Mouse (Mus musculus) heart, postnatal 0 days (tissue): ENCODE results near the gene 4921517D22Rik. TPM values are rescaled to one million over a fixed set of nuclear protein-coding genes. Genes with fewer than 3 reads are reported as not detected.

Experiments used
- ATAC-seq: fragments of 200-750 bp; cut with Nextera tagmentation; 2 replicates; pipeline ENCODE4 v1.8.0; 2017; ENCODE audit warnings: low read depth, moderate number of reproducible peaks, moderate library complexity; ENCODE audit not compliant: insufficient read depth
- DNase-seq: peaks from one replicate; pipeline ENCODE4 v3.0.0-alpha.2; 2016; ENCODE audit warnings: low spot score
- H3K27ac ChIP-seq: fragments of 300-500 bp; sonication (generic); 2 replicates; pipeline ENCODE4 v1.5.1; 2014; ENCODE audit warnings: low read depth, mild to moderate bottlenecking
- H3K27me3 ChIP-seq: fragments of 300-500 bp; sonication (generic); 2 replicates; pipeline ENCODE4 v1.6.1; 2014; ENCODE audit warnings: low read length, mixed read lengths; ENCODE audit not compliant: control insufficient read depth, insufficient read depth
- H3K36me3 ChIP-seq: fragments of 300-500 bp; sonication (generic); replicated peaks from 2 replicates; pipeline ENCODE4 v1.6.1; 2014; ENCODE audit warnings: low read length, mixed read lengths; ENCODE audit not compliant: control insufficient read depth, insufficient read depth
- H3K4me1 ChIP-seq: fragments of 300-500 bp; sonication (generic); 2 replicates; pipeline ENCODE4 v1.6.1; 2014; ENCODE audit warnings: antibody characterized with exemption; ENCODE audit not compliant: control insufficient read depth, insufficient read depth
- H3K4me2 ChIP-seq: fragments of 300-500 bp; sonication (generic); 2 replicates; pipeline ENCODE4 v1.6.1; 2014; ENCODE audit warnings: low read depth, mild to moderate bottlenecking, low read length, moderate library complexity
- H3K4me3 ChIP-seq: fragments of 300-500 bp; sonication (generic); 2 replicates; pipeline ENCODE4 v1.5.1; 2014; ENCODE audit warnings: low read depth, low read length
- H3K9ac ChIP-seq: fragments of 300-500 bp; sonication (generic); replicated peaks from 2 replicates; pipeline ENCODE4 v1.6.1; 2014; ENCODE audit warnings: low read depth, low read length, mixed read lengths
- H3K9me3 ChIP-seq: fragments of 300-500 bp; sonication (generic); replicated peaks from 2 replicates; pipeline ENCODE4 v1.6.1; 2016; ENCODE audit warnings: low read length; ENCODE audit not compliant: control insufficient read depth
- CTCF ChIP-seq: IDR thresholded peaks from 2 replicates; pipeline ENCODE4 v1.5.1; 2016; ENCODE audit warnings: antibody characterized with exemption, control low read depth, low read depth
- EP300 ChIP-seq: IDR thresholded peaks from 2 replicates; pipeline ENCODE4 v1.6.1; 2016; ENCODE audit warnings: antibody characterized with exemption, low read depth
- WGBS: fragments of 180-500 bp; shearing (Covaris S2); extraction: QIAGEN DNeasy Blood & Tissue Kit; methylation state at CpG from one replicate; pipeline ENCODE4 v1.1.7; 2014; 5-methylcytosine and 5-hydroxymethylcytosine counted together
- polyA plus RNA-seq: library from polyadenylated mRNA; unstranded; fragments of >200 nt; fragmentation: Nextera tagmentation; extraction: Ambion mirVana; gene quantifications from 2 replicates; pipeline ENCODE4 v1.2.1, GENCODE M21; 2015
- total RNA-seq: library from RNA; depleted of rRNA; stranded (reverse); fragments of >200 nt; gene quantifications from 2 replicates; pipeline ENCODE4 v1.2.3, GENCODE M21; 2014; ENCODE audit warnings: low replicate concordance

The 4921517D22Rik gene
- total and polyA plus RNA-seq, 2 experiments from 2014 or later = not detected

DNA sequence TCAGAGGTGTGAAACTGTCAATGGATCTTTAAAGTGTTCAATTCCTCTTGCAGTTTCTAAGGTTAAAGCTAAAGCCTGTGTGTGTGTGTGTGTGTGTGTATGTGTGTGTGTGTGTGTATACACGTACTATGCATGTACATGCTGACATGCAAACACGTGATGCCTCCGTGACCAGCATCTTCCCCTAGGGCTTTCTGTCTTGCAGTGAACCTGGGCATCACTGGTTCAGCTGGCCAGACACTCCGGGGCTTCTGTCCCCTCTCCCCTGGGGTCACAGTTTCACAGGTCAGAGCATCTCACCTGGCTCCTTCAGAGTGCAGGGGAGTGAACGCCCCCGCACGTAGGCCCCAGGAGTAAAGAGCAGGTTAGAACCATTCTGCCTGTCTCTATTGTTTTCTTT, 20.3 kb downstream of the 4921517D22Rik start:
- WGBS = 87% methylated on average over 7 of the region's 7 CpGs
- no peak for TF ChIP-seq CTCF
- TF ChIP-seq EP300 = no peak
- H3K27me3 ChIP-seq = no peaks in the 10 kb centered on the region
- H3K9ac ChIP-seq = no peak overlapping the region
- no peak for ATAC-seq
- H3K4me3 ChIP-seq = no peak overlapping the region
- H3K4me1 ChIP-seq = peaks cover 8% of the 10 kb centered on the region
- no peak overlapping the region for H3K27ac ChIP-seq
- DNase-seq = no peak
- no peaks in the 10 kb centered on the region for H3K9me3 ChIP-seq
- H3K36me3 ChIP-seq = no peaks in the 10 kb centered on the region
- no peak overlapping the region for H3K4me2 ChIP-seq

DNA sequence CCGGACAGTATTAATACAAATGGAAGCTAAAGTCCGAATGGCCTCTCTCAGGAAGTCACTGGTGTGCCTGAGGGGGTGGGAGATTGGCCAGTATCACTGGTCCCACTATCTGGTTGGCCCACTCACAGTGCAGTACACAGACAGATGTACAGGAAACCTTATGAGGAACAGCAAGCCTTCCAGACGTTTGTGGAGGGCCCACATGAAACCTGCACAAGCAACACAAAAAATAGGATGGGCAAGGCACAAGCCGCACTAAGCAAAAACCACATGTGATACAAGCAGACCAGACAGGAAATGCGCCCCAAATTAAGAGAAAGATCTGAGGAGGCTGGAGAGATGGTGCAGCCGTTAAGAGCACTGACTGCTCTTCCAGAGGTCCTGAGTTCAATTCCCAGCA, 21.7 kb downstream of the 4921517D22Rik start:
- Histone ChIP-seq H3K9me3 (no peaks in the 10 kb centered on the region), H3K9ac (no peak overlapping the region), H3K36me3 (no peaks in the 10 kb centered on the region), H3K4me1 (peaks cover 11% of the 10 kb centered on the region), H3K4me2 (no peak overlapping the region), H3K27ac (no peak overlapping the region), H3K4me3 (no peak overlapping the region), H3K27me3 (no peaks in the 10 kb centered on the region)
- DNase-seq (no peak), ATAC-seq (no peak)
- TF ChIP-seq EP300 (no peak), CTCF (no peak)
- WGBS = 65% methylated on average over 6 of the region's 6 CpGs

DNA sequence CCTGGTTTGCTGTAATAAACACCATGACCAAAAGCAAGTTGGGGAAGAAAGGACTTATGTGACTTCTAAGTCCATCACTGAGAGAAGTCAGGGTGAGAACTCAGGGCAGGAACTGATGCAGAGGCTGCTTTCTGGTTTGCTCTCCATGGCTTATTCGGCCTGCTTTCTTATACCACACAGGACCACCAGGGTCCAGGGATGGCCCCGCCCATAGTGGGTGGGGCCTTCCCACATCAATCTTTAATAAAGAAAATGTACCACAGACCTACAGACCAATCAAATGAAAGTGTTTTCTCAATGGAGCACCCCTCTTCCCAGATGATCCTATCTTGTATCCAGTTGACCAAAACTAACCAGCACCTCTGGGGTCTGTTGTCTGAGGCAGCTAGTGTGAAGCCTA, 22.4 kb downstream of the 4921517D22Rik start:
- H3K27me3 ChIP-seq = no peaks in the 10 kb centered on the region
- no peak for DNase-seq
- 68% methylated on average over 2 of the region's 2 CpGs for WGBS
- no peak overlapping the region for H3K4me2 ChIP-seq
- H3K9ac ChIP-seq = no peak overlapping the region
- no peak overlapping the region for H3K4me3 ChIP-seq
- no peak for ATAC-seq
- no peaks in the 10 kb centered on the region for H3K9me3 ChIP-seq
- no peaks in the 10 kb centered on the region for H3K36me3 ChIP-seq
- TF ChIP-seq CTCF (no peak), EP300 (no peak)
- no peak overlapping the region for H3K27ac ChIP-seq
- H3K4me1 ChIP-seq = peaks cover 11% of the 10 kb centered on the region

DNA sequence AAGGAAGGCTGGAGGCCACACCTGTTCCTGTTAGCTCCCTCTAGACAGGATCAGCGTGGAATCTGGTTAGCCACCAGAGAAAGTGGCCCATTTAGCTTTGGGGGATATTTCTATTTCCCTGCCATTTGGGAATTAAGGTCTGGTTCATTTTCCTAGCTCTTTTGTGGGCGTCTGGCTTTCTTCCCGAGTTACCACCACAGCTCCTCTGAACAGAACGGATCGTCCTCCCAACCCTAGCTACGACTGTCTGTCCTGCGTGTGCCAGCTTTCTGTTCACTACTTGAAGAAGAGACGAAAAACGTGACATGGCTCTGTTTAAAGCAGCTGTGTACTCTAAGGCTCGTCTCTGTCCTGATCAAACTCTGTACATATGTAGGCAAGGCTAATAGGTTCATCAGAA, 24.0 kb downstream of the 4921517D22Rik start:
- no peak for ATAC-seq
- H3K27me3 ChIP-seq = no peaks in the 10 kb centered on the region
- peaks cover 3% of the 10 kb centered on the region; the same call in 1 of the 2 replicates for H3K36me3 ChIP-seq
- TF ChIP-seq EP300 (no peak), CTCF (no peak)
- H3K4me1 ChIP-seq = peaks cover 11% of the 10 kb centered on the region
- no peak overlapping the region for H3K4me3 ChIP-seq
- no peaks in the 10 kb centered on the region for H3K9me3 ChIP-seq
- H3K9ac ChIP-seq = no peak overlapping the region
- no peak for DNase-seq
- WGBS = 85% methylated on average over 10 of the region's 10 CpGs
- H3K4me2 ChIP-seq = no peak overlapping the region
- no peak overlapping the region for H3K27ac ChIP-seq

DNA sequence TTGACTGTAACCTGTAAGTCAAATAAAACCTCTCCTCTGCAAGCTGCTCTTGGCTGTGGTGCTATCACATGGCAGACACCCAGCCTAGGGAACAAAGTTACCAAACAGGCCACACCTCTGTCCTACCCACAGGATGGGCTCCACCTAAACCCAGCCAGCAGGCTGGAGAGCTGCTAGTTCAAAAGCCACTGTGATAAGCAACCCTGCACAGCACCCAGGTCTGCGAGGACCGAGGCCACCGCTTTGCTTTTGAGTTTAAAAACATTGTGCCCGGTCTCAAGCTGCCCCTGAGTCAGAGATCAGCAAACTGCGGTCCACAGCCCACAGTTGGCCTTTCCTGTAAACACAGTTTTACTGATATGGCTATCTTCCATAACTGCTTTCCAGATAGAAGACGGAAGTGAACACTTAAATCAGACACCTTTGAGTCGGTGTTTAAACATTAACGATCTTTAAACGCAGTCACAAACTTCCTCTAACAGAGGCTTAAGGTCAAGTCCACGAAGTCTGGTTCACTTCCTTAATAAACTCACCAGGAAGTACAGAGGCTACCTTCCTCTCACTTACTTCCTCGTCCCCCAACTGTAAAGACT, 25.3 kb downstream of the 4921517D22Rik start:
- H3K4me1 ChIP-seq = peaks cover 3% of the 10 kb centered on the region; the same call in 1 of the 2 replicates
- peak overlapping the region; percentile 49; the same call in 1 of the 2 replicates for H3K27ac ChIP-seq
- H3K9ac ChIP-seq = no peak overlapping the region
- no peak overlapping the region for H3K4me2 ChIP-seq
- H3K4me3 ChIP-seq = no peak overlapping the region
- no peaks in the 10 kb centered on the region for H3K9me3 ChIP-seq
- TF ChIP-seq CTCF (no peak), EP300 (no peak)
- H3K27me3 ChIP-seq = no peaks in the 10 kb centered on the region
- WGBS = 27% methylated on average over 11 of the region's 11 CpGs
- ATAC-seq (peak; percentile 72), DNase-seq (peak; percentile 36)
- peaks cover 7% of the 10 kb centered on the region; the same call in 1 of the 2 replicates for H3K36me3 ChIP-seq

DNA sequence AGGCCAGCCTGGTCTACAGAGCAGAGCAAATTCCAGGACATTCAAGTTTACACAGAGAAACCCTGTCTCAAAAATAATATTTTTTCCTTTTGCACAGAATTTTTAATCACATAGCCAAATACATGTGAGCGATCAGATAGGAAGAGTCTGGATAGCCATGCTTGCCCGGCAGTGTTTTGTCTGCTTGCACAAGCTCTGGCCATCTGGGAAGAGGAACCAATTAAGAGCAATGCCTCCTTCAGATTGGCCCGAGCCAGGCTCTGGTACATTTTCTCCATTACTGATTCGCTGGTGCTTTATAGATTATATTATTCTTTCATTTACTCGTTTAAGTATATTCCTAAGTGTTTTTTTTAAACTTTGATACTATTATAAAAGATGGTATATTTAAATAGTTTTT, 26.1 kb downstream of the 4921517D22Rik start:
- Histone ChIP-seq H3K9ac (no peak overlapping the region), H3K36me3 (peaks cover 13% of the 10 kb centered on the region; the same call in 1 of the 2 replicates), H3K27me3 (no peaks in the 10 kb centered on the region), H3K9me3 (no peaks in the 10 kb centered on the region), H3K4me1 (peaks cover 3% of the 10 kb centered on the region; the same call in 1 of the 2 replicates), H3K4me3 (no peak overlapping the region), H3K27ac (no peak overlapping the region), H3K4me2 (no peak overlapping the region)
- 90% methylated on average over 5 of the region's 5 CpGs for WGBS
- DNase-seq = no peak
- no peak for TF ChIP-seq CTCF
- no peak for TF ChIP-seq EP300
- no peak for ATAC-seq
